Mouse (Mus musculus) splenic B cell, adult 2 months (primary cell): ENCODE results near the gene Snu13.

Source experiments
- DNase-seq: peaks from one replicate; pipeline ENCODE4 v3.0.0-alpha.2; 2011; ENCODE audit warnings: low read depth, low spot score
- H3K27me3 ChIP-seq: 2 replicates; pipeline ENCODE4 v1.6.1; 2012; ENCODE audit warnings: mild to moderate bottlenecking, low read length, moderate library complexity, mixed read lengths; ENCODE audit not compliant: control insufficient read depth, poor library complexity, insufficient read depth, severe bottlenecking
- H3K36me3 ChIP-seq: 2 replicates; pipeline ENCODE4 v1.6.1; 2012; ENCODE audit warnings: mild to moderate bottlenecking, low read length, moderate library complexity, mixed read lengths; ENCODE audit not compliant: control insufficient read depth, poor library complexity, insufficient read depth, severe bottlenecking

Gene Snu13

GRCm38 (mm10) chr15:82047080-82047883, at the start of gene Snu13:
Snu13 (minus strand) TSS chr15:82047598.
- H3K36me3 ChIP-seq, result peaks cover 4% of the 10 kb centered on the region; the same call in 1 of the 2 replicates
- peak; percentile 92 for DNase-seq
- no peaks in the 10 kb centered on the region for H3K27me3 ChIP-seq

GRCm38 (mm10) chr15:82091061-82091460, 43.7 kb upstream of the Snu13 start:
- H3K27me3 ChIP-seq, result no peaks in the 10 kb centered on the region
- no peaks in the 10 kb centered on the region for H3K36me3 ChIP-seq
- DNase-seq, result no peak

- H3K36me3 ChIP-seq, result no peaks in the 10 kb centered on the region
Observed at GRCm38 (mm10) chr15:82087266-82087665, 39.9 kb upstream of the Snu13 start.

GRCm38 (mm10) chr15:82086131-82086530, 38.7 kb upstream of the Snu13 start:
- H3K36me3 ChIP-seq, result no peaks in the 10 kb centered on the region
- H3K27me3 ChIP-seq, result no peaks in the 10 kb centered on the region
- no peak for DNase-seq

More at GRCm38 (mm10) chr15:82087266-82087665, 39.9 kb upstream of the Snu13 start:
- DNase-seq, result no peak
- H3K27me3 ChIP-seq, result no peaks in the 10 kb centered on the region

GRCm38 (mm10) chr15:82085606-82086005, 38.2 kb upstream of the Snu13 start:
- no peaks in the 10 kb centered on the region for H3K27me3 ChIP-seq
- DNase-seq, result no peak

GRCm38 (mm10) chr15:82081161-82081560, 33.8 kb upstream of the Snu13 start:
- peak; percentile 76 for DNase-seq
- H3K36me3 ChIP-seq, result no peaks in the 10 kb centered on the region

More at GRCm38 (mm10) chr15:82085606-82086005, 38.2 kb upstream of the Snu13 start:
- no peaks in the 10 kb centered on the region for H3K36me3 ChIP-seq

GRCm38 (mm10) chr15:82079883-82080282, 32.5 kb upstream of the Snu13 start:
- Histone ChIP-seq H3K36me3 (no peaks in the 10 kb centered on the region), H3K27me3 (no peaks in the 10 kb centered on the region)
- DNase-seq, result no peak

More at GRCm38 (mm10) chr15:82081161-82081560, 33.8 kb upstream of the Snu13 start:
- H3K27me3 ChIP-seq, result no peaks in the 10 kb centered on the region

GRCm38 (mm10) chr15:82073490-82073889, 26.1 kb upstream of the Snu13 start:
- Histone ChIP-seq H3K27me3 (no peaks in the 10 kb centered on the region), H3K36me3 (no peaks in the 10 kb centered on the region)
- DNase-seq, result no peak

- DNase-seq, result no peak
- H3K27me3 ChIP-seq, result no peaks in the 10 kb centered on the region
- no peaks in the 10 kb centered on the region for H3K36me3 ChIP-seq
Observed at GRCm38 (mm10) chr15:82071816-82072469, 24.5 kb upstream of the Snu13 start.

- Histone ChIP-seq H3K36me3 (no peaks in the 10 kb centered on the region), H3K27me3 (no peaks in the 10 kb centered on the region)
- no peak for DNase-seq
Observed at GRCm38 (mm10) chr15:82069898-82070297, 22.5 kb upstream of the Snu13 start, which contains the start of gene Mei1. Mei1 (plus strand) TSS chr15:82069996.

GRCm38 (mm10) chr15:82065511-82065910, 18.1 kb upstream of the Snu13 start:
- DNase-seq, result peak; percentile 81
- Histone ChIP-seq H3K27me3 (no peaks in the 10 kb centered on the region), H3K36me3 (no peaks in the 10 kb centered on the region)

- Histone ChIP-seq H3K27me3 (no peaks in the 10 kb centered on the region), H3K36me3 (no peaks in the 10 kb centered on the region)
- no peak for DNase-seq
Observed at GRCm38 (mm10) chr15:82063909-82064308, 16.5 kb upstream of the Snu13 start.

GRCm38 (mm10) chr15:82058719-82059201, 11.4 kb upstream of the Snu13 start, which contains the start of gene 4930407I10Rik:
4930407I10Rik (plus strand) TSS chr15:82059151.
- Histone ChIP-seq H3K27me3 (no peaks in the 10 kb centered on the region), H3K36me3 (no peaks in the 10 kb centered on the region)
- no peak for DNase-seq

GRCm38 (mm10) chr15:82052544-82052943, 5.1 kb upstream of the Snu13 start:
- no peaks in the 10 kb centered on the region for H3K27me3 ChIP-seq
- no peak for DNase-seq
- H3K36me3 ChIP-seq, result no peaks in the 10 kb centered on the region
